Mouse (Mus musculus): ENCODE results near the gene Tmem199.

Gene Tmem199

GRCm38 (mm10) chr11:78524838-78525237 lies 12.9 kb upstream of the Tmem199 start:
- DNase-seq (ENCODE audit: low read depth, low spot score) = no peak

- no peak for DNase-seq (ENCODE audit: low read depth, low spot score)
Observed at GRCm38 (mm10) chr11:78523241-78523955, 11.4 kb upstream of the Tmem199 start.

- DNase-seq (ENCODE audit: low read depth, low spot score) = peak; percentile 41
Observed at GRCm38 (mm10) chr11:78522481-78522997, 10.6 kb upstream of the Tmem199 start.

GRCm38 (mm10) chr11:78521880-78522279 lies 9.9 kb upstream of the Tmem199 start:
- no peak for DNase-seq (ENCODE audit: low read depth, low spot score)

- no peak for DNase-seq (ENCODE audit: low read depth, low spot score)
Observed at GRCm38 (mm10) chr11:78518931-78519330, 7.0 kb upstream of the Tmem199 start.

GRCm38 (mm10) chr11:78515549-78516325 lies 3.8 kb upstream of the Tmem199 start:
- DNase-seq (ENCODE audit: low read depth, low spot score) = peak; percentile 37

GRCm38 (mm10) chr11:78513106-78513790 lies 1.3 kb upstream of the Tmem199 start:
- peak; percentile 16 for DNase-seq (ENCODE audit: low read depth, low spot score)

- DNase-seq (ENCODE audit: low read depth, low spot score) = peak; percentile 49
Observed at GRCm38 (mm10) chr11:78509148-78509547, 2.8 kb downstream of the Tmem199 start.

- DNase-seq (ENCODE audit: low read depth, low spot score) = no peak
Observed at GRCm38 (mm10) chr11:78505430-78505829, 6.5 kb downstream of the Tmem199 start.

GRCm38 (mm10) chr11:78502909-78503650 lies 8.9 kb downstream of the Tmem199 start, which contains the start of gene Sebox:
Gene Sebox, plus strand, starts transcription at chr11:78503447.
- no peak for DNase-seq (ENCODE audit: low read depth, low spot score)

- DNase-seq (ENCODE audit: low read depth, low spot score) = no peak
Observed at GRCm38 (mm10) chr11:78501529-78501928, 10.4 kb downstream of the Tmem199 start.

- DNase-seq (ENCODE audit: low read depth, low spot score) = no peak
Observed at GRCm38 (mm10) chr11:78500623-78501202, 11.3 kb downstream of the Tmem199 start.

GRCm38 (mm10) chr11:78499543-78499942 lies 12.4 kb downstream of the Tmem199 start:
- DNase-seq (ENCODE audit: low read depth, low spot score) = no peak

GRCm38 (mm10) chr11:78499004-78499403 lies 13.0 kb downstream of the Tmem199 start, which contains the start of gene Vtn:
Gene Vtn, plus strand, starts transcription at chr11:78499091.
- no peak for DNase-seq (ENCODE audit: low read depth, low spot score)

GRCm38 (mm10) chr11:78497544-78498522 lies 14.1 kb downstream of the Tmem199 start, which contains the start of gene Sarm1:
Gene Sarm1, minus strand, starts transcription at chr11:78497754.
- DNase-seq (ENCODE audit: low read depth, low spot score) = peak; percentile 97

GRCm38 (mm10) chr11:78497071-78497541 lies 14.9 kb downstream of the Tmem199 start:
- DNase-seq (ENCODE audit: low read depth, low spot score) = no peak

- DNase-seq (ENCODE audit: low read depth, low spot score) = no peak
Observed at GRCm38 (mm10) chr11:78495904-78496303, 16.1 kb downstream of the Tmem199 start.

- no peak for DNase-seq (ENCODE audit: low read depth, low spot score)
Observed at GRCm38 (mm10) chr11:78490781-78491241, 21.2 kb downstream of the Tmem199 start.

- DNase-seq (ENCODE audit: low read depth, low spot score) = peak; percentile 61
Observed at GRCm38 (mm10) chr11:78488168-78488567, 23.8 kb downstream of the Tmem199 start.

All from A20 (cell line).